Mouse (Mus musculus): ENCODE data around the gene Tspan12.
"Not testable (repeated sequence)": the region's sequence is repeated elsewhere in the genome, so short reads cannot be mapped to it uniquely, and the experiment has no call there.

Tspan12 gene

GRCm38 (mm10) chr6:21852344-21852785, at the start of gene Tspan12:
TSS of gene Tspan12 (minus strand) at chr6:21852515.
- no peak for DNase-seq

GRCm38 (mm10) chr6:21894451-21894850, 42.1 kb upstream of the Tspan12 start:
- peak; percentile 67 for DNase-seq

GRCm38 (mm10) chr6:21889101-21889500, 36.8 kb upstream of the Tspan12 start:
- DNase-seq = no peak

- DNase-seq = not testable (repeated sequence)
These were observed 35.7 kb upstream of the Tspan12 start for GRCm38 (mm10) chr6:21887971-21888370.

GRCm38 (mm10) chr6:21879496-21879895, 27.2 kb upstream of the Tspan12 start:
- DNase-seq = no peak

- DNase-seq = no peak
These were observed 15.0 kb upstream of the Tspan12 start for GRCm38 (mm10) chr6:21867310-21867709.

- no peak for DNase-seq
These were observed 11.9 kb upstream of the Tspan12 start for GRCm38 (mm10) chr6:21864179-21864578.

- no peak for DNase-seq
These were observed 11.2 kb upstream of the Tspan12 start for GRCm38 (mm10) chr6:21863561-21863960.

GRCm38 (mm10) chr6:21861316-21861715, 9.0 kb upstream of the Tspan12 start:
- no peak for DNase-seq

GRCm38 (mm10) chr6:21857843-21858242, 5.5 kb upstream of the Tspan12 start:
- no peak for DNase-seq

- no peak for DNase-seq
These were observed 3.6 kb upstream of the Tspan12 start for GRCm38 (mm10) chr6:21855921-21856320.

GRCm38 (mm10) chr6:21853342-21853741, 1.0 kb upstream of the Tspan12 start:
- no peak for DNase-seq

GRCm38 (mm10) chr6:21851596-21852343, 545 bp downstream of the Tspan12 start:
- DNase-seq = peak; percentile 85 to 94

- DNase-seq = no peak
These were observed 1.0 kb downstream of the Tspan12 start for GRCm38 (mm10) chr6:21851346-21851595.

GRCm38 (mm10) chr6:21850526-21851345, 1.6 kb downstream of the Tspan12 start:
- DNase-seq = peak; percentile 19 to 26

GRCm38 (mm10) chr6:21848808-21849207, 3.5 kb downstream of the Tspan12 start:
- no peak for DNase-seq

GRCm38 (mm10) chr6:21839976-21840775, 12.1 kb downstream of the Tspan12 start:
- peak; percentile 51 to 71 for DNase-seq

- DNase-seq = no peak
These were observed 13.0 kb downstream of the Tspan12 start for GRCm38 (mm10) chr6:21839244-21839814.

GRCm38 (mm10) chr6:21833531-21833930, 18.8 kb downstream of the Tspan12 start:
- DNase-seq = no peak

- DNase-seq = no peak
These were observed 20.4 kb downstream of the Tspan12 start for GRCm38 (mm10) chr6:21831871-21832270.

GRCm38 (mm10) chr6:21830931-21831330, 21.4 kb downstream of the Tspan12 start:
- no peak for DNase-seq

- no peak for DNase-seq
These were observed 22.4 kb downstream of the Tspan12 start for GRCm38 (mm10) chr6:21829930-21830329.

- DNase-seq = no peak
These were observed 23.9 kb downstream of the Tspan12 start for GRCm38 (mm10) chr6:21828437-21828836.
